Mouse (Mus musculus): ENCODE measurements at regions not wholly inside any gene's neighbourhood (a gene's known extent, or its start where the extent isn't known, plus 50 kb on each side); places are given as distances from the start of the nearest gene placed in this dataset.
A peak's percentile ranks its signal among the peaks of the same experiment; 100 is the strongest.

GRCm38 (mm10) chr9:23535872-23536271 lies 313.0 kb downstream of the Bmper start:
- DNase-seq (ENCODE audit: low read depth, low spot score): no peak

- no peak for DNase-seq (ENCODE audit: low read depth, low spot score)
These were observed 315.2 kb downstream of the Bmper start for GRCm38 (mm10) chr9:23538051-23538450.

GRCm38 (mm10) chr9:23551692-23552091 lies 328.8 kb downstream of the Bmper start:
- no peak for DNase-seq (ENCODE audit: low read depth, low spot score)

GRCm38 (mm10) chr9:23553766-23554165 lies 330.9 kb downstream of the Bmper start:
- DNase-seq (ENCODE audit: low read depth, low spot score): no peak

- DNase-seq (ENCODE audit: low read depth, low spot score): peak; percentile 35
These were observed 334.7 kb downstream of the Bmper start for GRCm38 (mm10) chr9:23557601-23558000.

GRCm38 (mm10) chr9:23561924-23562323 lies 339.0 kb downstream of the Bmper start:
- no peak for DNase-seq (ENCODE audit: low read depth, low spot score)

- no peak for DNase-seq (ENCODE audit: low read depth, low spot score)
These were observed 344.2 kb downstream of the Bmper start for GRCm38 (mm10) chr9:23567081-23567480.

- DNase-seq (ENCODE audit: low read depth, low spot score): no peak
These were observed 347.3 kb downstream of the Bmper start for GRCm38 (mm10) chr9:23570150-23570549.

- DNase-seq (ENCODE audit: low read depth, low spot score): no peak
These were observed 353.4 kb downstream of the Bmper start for GRCm38 (mm10) chr9:23576314-23576713.

- no peak for DNase-seq (ENCODE audit: low read depth, low spot score)
These were observed 357.3 kb downstream of the Bmper start for GRCm38 (mm10) chr9:23580155-23580554.

- peak; percentile 80 for DNase-seq (ENCODE audit: low read depth, low spot score)
These were observed 358.2 kb downstream of the Bmper start for GRCm38 (mm10) chr9:23581039-23581606.

GRCm38 (mm10) chr9:23584561-23584960 lies 361.7 kb downstream of the Bmper start:
- DNase-seq (ENCODE audit: low read depth, low spot score): no peak

GRCm38 (mm10) chr9:23589024-23589423 lies 366.1 kb downstream of the Bmper start:
- peak; percentile 77 for DNase-seq (ENCODE audit: low read depth, low spot score)

- DNase-seq (ENCODE audit: low read depth, low spot score): no peak
These were observed 369.0 kb downstream of the Bmper start for GRCm38 (mm10) chr9:23591906-23592305.

GRCm38 (mm10) chr9:23600623-23601022 lies 377.7 kb downstream of the Bmper start:
- DNase-seq (ENCODE audit: low read depth, low spot score): no peak

Data from R1 (cell line).